Mouse (Mus musculus) limb, embryonic 12.5 days (tissue): ENCODE data around the gene Snip1. TPM values are rescaled to one million over a fixed set of nuclear protein-coding genes. Genes with fewer than 3 reads are reported as not detected.

ENCODE experiments used
- ATAC-seq: fragments of 200-750 bp; cut with Nextera tagmentation; 2 replicates; pipeline ENCODE4 v1.8.0; 2017; ENCODE audit warnings: low read depth, moderate TSS enrichment; ENCODE audit not compliant: insufficient number of reproducible peaks, insufficient read depth, low FRiP score, low TSS enrichment
- H3K27ac ChIP-seq: fragments of 300-500 bp; sonication (generic); 2 replicates; pipeline ENCODE4 v1.5.1; 2016; ENCODE audit warnings: mild to moderate bottlenecking, moderate library complexity
- H3K27me3 ChIP-seq: fragments of 300-500 bp; sonication (generic); 2 replicates; pipeline ENCODE4 v1.6.1; 2016; ENCODE audit warnings: mild to moderate bottlenecking, moderate library complexity
- H3K36me3 ChIP-seq: fragments of 300-500 bp; sonication (generic); 2 replicates; pipeline ENCODE4 v1.6.1; 2016; ENCODE audit warnings: mild to moderate bottlenecking, moderate library complexity
- H3K4me1 ChIP-seq: fragments of 300-500 bp; sonication (generic); replicated peaks from 2 replicates; pipeline ENCODE4 v1.6.1; 2016
- H3K4me2 ChIP-seq: fragments of 300-500 bp; sonication (generic); 2 replicates; pipeline ENCODE4 v1.6.1; 2016; ENCODE audit warnings: mild to moderate bottlenecking, moderate library complexity
- H3K4me3 ChIP-seq: fragments of 300-500 bp; sonication (generic); replicated peaks from 2 replicates; pipeline ENCODE4 v1.5.1; 2016; ENCODE audit warnings: mild to moderate bottlenecking
- H3K9ac ChIP-seq: fragments of 300-500 bp; sonication (generic); replicated peaks from 2 replicates; pipeline ENCODE4 v1.6.1; 2016; ENCODE audit warnings: mild to moderate bottlenecking, moderate library complexity
- H3K9me3 ChIP-seq: fragments of 300-500 bp; sonication (generic); 2 replicates; pipeline ENCODE4 v1.6.1; 2016; ENCODE audit warnings: mild to moderate bottlenecking, moderate library complexity
- WGBS: fragments of 180-500 bp; shearing (Covaris S2); methylation state at CpG from one replicate; pipeline ENCODE4 v1.1.7; 2016; 5-methylcytosine and 5-hydroxymethylcytosine counted together
- polyA plus RNA-seq: library from polyadenylated mRNA; unstranded; fragments of >200 nt; fragmentation: Nextera tagmentation; extraction: Ambion mirVana; gene quantifications from 2 replicates; pipeline ENCODE4 v1.2.1, GENCODE M21; 2016

Snip1 gene
- polyA plus RNA-seq, 1 experiment from 2014 or later, result 40.9 TPM

GRCm38 (mm10) chr4:125101334-125101733, 34.9 kb downstream of the Snip1 start:
- WGBS, result 69% methylated on average over 13 of the region's 13 CpGs
- Histone ChIP-seq H3K36me3 (peaks cover 47% of the 10 kb centered on the region), H3K9me3 (no peaks in the 10 kb centered on the region), H3K4me3 (no peak overlapping the region), H3K4me2 (no peak overlapping the region), H3K27ac (no peak overlapping the region), H3K9ac (no peak overlapping the region), H3K27me3 (no peaks in the 10 kb centered on the region), H3K4me1 (peaks cover 4% of the 10 kb centered on the region; the same call in 1 of the 2 replicates)
- no peak for ATAC-seq

GRCm38 (mm10) chr4:125105354-125105753, 38.9 kb downstream of the Snip1 start:
- H3K27me3 ChIP-seq, result no peaks in the 10 kb centered on the region
- no peaks in the 10 kb centered on the region for H3K4me1 ChIP-seq
- 90% methylated on average over 9 of the region's 9 CpGs for WGBS
- no peak overlapping the region for H3K4me3 ChIP-seq
- peaks cover 63% of the 10 kb centered on the region for H3K36me3 ChIP-seq
- H3K9ac ChIP-seq, result no peak overlapping the region
- no peak overlapping the region for H3K4me2 ChIP-seq
- no peaks in the 10 kb centered on the region for H3K9me3 ChIP-seq
- no peak overlapping the region for H3K27ac ChIP-seq
- ATAC-seq, result no peak

GRCm38 (mm10) chr4:125114638-125115037, 48.2 kb downstream of the Snip1 start:
- H3K9ac ChIP-seq, result no peak overlapping the region

GRCm38 (mm10) chr4:125115081-125115480, 48.6 kb downstream of the Snip1 start:
- no peak overlapping the region for H3K4me3 ChIP-seq
- peaks cover 12% of the 10 kb centered on the region for H3K36me3 ChIP-seq
- no peak for ATAC-seq
- peak overlapping the region; percentile 69 for H3K27ac ChIP-seq
- H3K9ac ChIP-seq, result no peak overlapping the region
- 78% methylated on average over 4 of the region's 4 CpGs for WGBS
- H3K27me3 ChIP-seq, result peaks cover 4% of the 10 kb centered on the region; the same call in 1 of the 2 replicates
- H3K4me2 ChIP-seq, result no peak overlapping the region
- no peaks in the 10 kb centered on the region for H3K9me3 ChIP-seq
- peaks cover 25% of the 10 kb centered on the region for H3K4me1 ChIP-seq

More at GRCm38 (mm10) chr4:125114638-125115037, 48.2 kb downstream of the Snip1 start:
- Histone ChIP-seq H3K4me1 (peaks cover 25% of the 10 kb centered on the region), H3K4me3 (no peak overlapping the region), H3K9me3 (no peaks in the 10 kb centered on the region), H3K4me2 (no peak overlapping the region), H3K27ac (peak overlapping the region; percentile 69), H3K36me3 (peaks cover 17% of the 10 kb centered on the region), H3K27me3 (peaks cover 1% of the 10 kb centered on the region; the same call in 1 of the 2 replicates)
- peak; percentile 29; the same call in 1 of the 2 replicates for ATAC-seq
- 2% methylated on average over 6 of the region's 6 CpGs for WGBS

GRCm38 (mm10) chr4:125115710-125116089, 49.2 kb downstream of the Snip1 start:
- Histone ChIP-seq H3K27me3 (peaks cover 9% of the 10 kb centered on the region), H3K4me1 (peaks cover 25% of the 10 kb centered on the region), H3K27ac (0 out of 2 replicates have a peak overlapping the region, but pooled peaks have one; percentile 69), H3K9ac (no peak overlapping the region), H3K9me3 (no peaks in the 10 kb centered on the region), H3K4me3 (no peak overlapping the region), H3K36me3 (0 out of 2 replicates have a peak, but pooled peaks cover 9% of the 10 kb centered on the region), H3K4me2 (no peak overlapping the region)
- no peak for ATAC-seq
- WGBS, result 21% methylated on average over 6 of the region's 6 CpGs

- Histone ChIP-seq H3K27ac (0 out of 2 replicates have a peak overlapping the region, but pooled peaks have one; percentile 69), H3K4me2 (no peak overlapping the region)
Observed at GRCm38 (mm10) chr4:125116090-125116861, 49.8 kb downstream of the Snip1 start.

GRCm38 (mm10) chr4:125116929-125117328, 50.5 kb downstream of the Snip1 start:
- Histone ChIP-seq H3K27ac (0 out of 2 replicates have a peak overlapping the region, but pooled peaks have one; percentile 41), H3K4me1 (peaks cover 25% of the 10 kb centered on the region), H3K4me3 (no peak overlapping the region), H3K27me3 (peaks cover 10% of the 10 kb centered on the region), H3K4me2 (no peak overlapping the region), H3K36me3 (0 out of 2 replicates have a peak, but pooled peaks cover 3% of the 10 kb centered on the region), H3K9me3 (no peaks in the 10 kb centered on the region), H3K9ac (no peak overlapping the region)
- 77% methylated on average over 13 of the region's 13 CpGs for whole genome bisulfite sequencing
- no peak for ATAC-seq

More at GRCm38 (mm10) chr4:125116090-125116861, 49.8 kb downstream of the Snip1 start:
- 66% methylated on average over 9 of the region's 9 CpGs for WGBS
- no peaks in the 10 kb centered on the region for H3K9me3 ChIP-seq
- peaks cover 25% of the 10 kb centered on the region for H3K4me1 ChIP-seq
- H3K9ac ChIP-seq, result no peak overlapping the region
- no peak overlapping the region for H3K4me3 ChIP-seq
- ATAC-seq, result no peak
- H3K36me3 ChIP-seq, result 0 out of 2 replicates have a peak, but pooled peaks cover 6% of the 10 kb centered on the region
- peaks cover 10% of the 10 kb centered on the region for H3K27me3 ChIP-seq

- no peak overlapping the region for H3K4me2 ChIP-seq
- H3K4me3 ChIP-seq, result no peak overlapping the region
- 83% methylated on average over 7 of the region's 7 CpGs for WGBS
- no peak for ATAC-seq
- H3K36me3 ChIP-seq, result 0 out of 2 replicates have a peak, but pooled peaks cover 3% of the 10 kb centered on the region
- H3K27me3 ChIP-seq, result peaks cover 10% of the 10 kb centered on the region
- peaks cover 33% of the 10 kb centered on the region for H3K4me1 ChIP-seq
- no peak overlapping the region for H3K9ac ChIP-seq
- H3K27ac ChIP-seq, result no peak overlapping the region
- no peaks in the 10 kb centered on the region for H3K9me3 ChIP-seq
Observed at GRCm38 (mm10) chr4:125117902-125118320, 51.4 kb downstream of the Snip1 start.

- no peak overlapping the region for H3K9ac ChIP-seq
- 28% methylated on average over 10 of the region's 10 CpGs for WGBS
- no peak overlapping the region for H3K4me2 ChIP-seq
- H3K9me3 ChIP-seq, result no peaks in the 10 kb centered on the region
- ATAC-seq, result 0 out of 2 replicates have a peak, but pooled peaks have one; percentile 8
- no peaks in the 10 kb centered on the region for H3K36me3 ChIP-seq
- H3K4me3 ChIP-seq, result no peak overlapping the region
- peaks cover 37% of the 10 kb centered on the region for H3K4me1 ChIP-seq
- no peak overlapping the region for H3K27ac ChIP-seq
- peaks cover 14% of the 10 kb centered on the region for H3K27me3 ChIP-seq
Observed at GRCm38 (mm10) chr4:125119070-125119469, 52.6 kb downstream of the Snip1 start.

GRCm38 (mm10) chr4:125119721-125120120, 53.2 kb downstream of the Snip1 start:
- ATAC-seq, result no peak
- Histone ChIP-seq H3K9ac (no peak overlapping the region), H3K9me3 (no peaks in the 10 kb centered on the region), H3K4me3 (no peak overlapping the region), H3K4me1 (peaks cover 33% of the 10 kb centered on the region), H3K27ac (no peak overlapping the region), H3K27me3 (peaks cover 19% of the 10 kb centered on the region), H3K36me3 (no peaks in the 10 kb centered on the region), H3K4me2 (no peak overlapping the region)
- WGBS, result 93% methylated on average over 11 of the region's 11 CpGs

- no peaks in the 10 kb centered on the region for H3K36me3 ChIP-seq
- H3K9ac ChIP-seq, result 0 out of 2 replicates have a peak overlapping the region, but pooled peaks have one; percentile 40
- no peak overlapping the region for H3K4me3 ChIP-seq
- 17% methylated on average over 16 of the region's 16 CpGs for WGBS
- no peak overlapping the region for H3K4me2 ChIP-seq
- no peaks in the 10 kb centered on the region for H3K9me3 ChIP-seq
- no peak overlapping the region for H3K27ac ChIP-seq
- H3K4me1 ChIP-seq, result peaks cover 28% of the 10 kb centered on the region
- ATAC-seq, result no peak
- peaks cover 48% of the 10 kb centered on the region for H3K27me3 ChIP-seq
Observed at GRCm38 (mm10) chr4:125122431-125123278, 56.2 kb downstream of the Snip1 start.
